Mouse (Mus musculus) gastrocnemius, adult 8-10 months (tissue): Measurements from ENCODE around the gene Aff3. TPM values are rescaled to one million over a fixed set of nuclear protein-coding genes. Genes with fewer than 3 reads are reported as not detected.
A peak's percentile ranks its signal among the peaks of the same experiment; 100 is the strongest.

Experiments
- DNase-seq, 2 experiments: peaks; one replicate each; pipeline ENCODE4 v3.0.0; 2022; ENCODE audit warnings: low spot score in 2 of 2
- total RNA-seq, 4 experiments: library from RNA; stranded (reverse); gene quantifications; 2 replicates each; pipeline ENCODE4 v1.2.4; 2022

Aff3 gene
- total RNA-seq, 4 experiments from 2014 or later = 1.0 to 6.1 (median 1.3) TPM

- no peak for DNase-seq
Observed at GRCm38 (mm10) chr1:38332919-38333318, 331.8 kb downstream of the Aff3 start.

GRCm38 (mm10) chr1:38324206-38324605 is 340.5 kb downstream of the Aff3 start:
- no peak for DNase-seq

- DNase-seq = no peak
Observed at GRCm38 (mm10) chr1:38321861-38322260, 342.9 kb downstream of the Aff3 start.

- no peak for DNase-seq
Observed at GRCm38 (mm10) chr1:38320971-38321305, 343.8 kb downstream of the Aff3 start.

GRCm38 (mm10) chr1:38320126-38320970 is 344.4 kb downstream of the Aff3 start:
- DNase-seq = no peak

- DNase-seq = no peak
Observed at GRCm38 (mm10) chr1:38318614-38319013, 346.1 kb downstream of the Aff3 start.

GRCm38 (mm10) chr1:38315992-38316391 is 348.8 kb downstream of the Aff3 start:
- no peak for DNase-seq

GRCm38 (mm10) chr1:38310496-38310895 is 354.3 kb downstream of the Aff3 start:
- no peak for DNase-seq

- no peak for DNase-seq
Observed at GRCm38 (mm10) chr1:38310076-38310475, 354.7 kb downstream of the Aff3 start.

GRCm38 (mm10) chr1:38309341-38309740 is 355.4 kb downstream of the Aff3 start:
- no peak for DNase-seq

- peak in 1 of 2 experiments; percentile 1 for DNase-seq
Observed at GRCm38 (mm10) chr1:38308705-38308996, 356.1 kb downstream of the Aff3 start.

GRCm38 (mm10) chr1:38307821-38308704 is 356.7 kb downstream of the Aff3 start:
- DNase-seq = peak; percentile 35 to 74

GRCm38 (mm10) chr1:38307234-38307633 is 357.5 kb downstream of the Aff3 start:
- DNase-seq = no peak

- DNase-seq = no peak
Observed at GRCm38 (mm10) chr1:38306146-38306545, 358.6 kb downstream of the Aff3 start.

GRCm38 (mm10) chr1:38304376-38304775 is 360.4 kb downstream of the Aff3 start:
- DNase-seq = no peak

- no peak for DNase-seq
Observed at GRCm38 (mm10) chr1:38298291-38298690, 366.5 kb downstream of the Aff3 start.

GRCm38 (mm10) chr1:38294906-38295305 is 369.8 kb downstream of the Aff3 start:
- no peak for DNase-seq

GRCm38 (mm10) chr1:38294336-38294695 is 370.4 kb downstream of the Aff3 start:
- no peak for DNase-seq

GRCm38 (mm10) chr1:38293671-38294335 is 371.0 kb downstream of the Aff3 start:
- no peak for DNase-seq

GRCm38 (mm10) chr1:38292851-38293250 is 371.9 kb downstream of the Aff3 start:
- no peak for DNase-seq

- no peak for DNase-seq
Observed at GRCm38 (mm10) chr1:38291915-38292314, 372.8 kb downstream of the Aff3 start.

- no peak for DNase-seq
Observed at GRCm38 (mm10) chr1:38291497-38291896, 373.3 kb downstream of the Aff3 start.
